Mouse (Mus musculus) kidney, adult 2 months (tissue): Measurements from ENCODE around the gene Mocs2. TPM values are rescaled to one million over a fixed set of nuclear protein-coding genes. Genes with fewer than 3 reads are reported as not detected.

Experiments used
- DNase-seq: peaks from one replicate; pipeline ENCODE4 v3.0.0; 2021
- H3K27ac ChIP-seq: fragments of 200-500 bp; 2 replicates; pipeline ENCODE4 v1.5.1; 2012; ENCODE audit warnings: low read depth, low read length, control low read depth, inconsistent platforms; ENCODE audit not compliant: insufficient read depth
- H3K27me3 ChIP-seq: fragments of 200-500 bp; replicated peaks from 2 replicates; pipeline ENCODE4 v1.6.1; 2012; ENCODE audit warnings: mild to moderate bottlenecking, moderate library complexity, low read length, inconsistent platforms; ENCODE audit not compliant: control insufficient read depth, insufficient read depth
- H3K36me3 ChIP-seq: fragments of 200-500 bp; 2 replicates; pipeline ENCODE4 v1.6.1; 2012; ENCODE audit warnings: mild to moderate bottlenecking, moderate library complexity, low read length, inconsistent platforms; ENCODE audit not compliant: control insufficient read depth, insufficient read depth
- H3K4me1 ChIP-seq: fragments of 200-500 bp; 2 replicates; pipeline ENCODE4 v1.6.1; 2011; ENCODE audit warnings: low read length; ENCODE audit not compliant: control insufficient read depth, insufficient read depth
- H3K4me3 ChIP-seq: fragments of 200-500 bp; 2 replicates; pipeline ENCODE4 v1.5.1; 2011; ENCODE audit warnings: mild to moderate bottlenecking, low read depth, low read length, control low read depth; ENCODE audit not compliant: insufficient read depth
- CTCF ChIP-seq: fragments of 200-500 bp; conservative IDR thresholded peaks from 2 replicates; pipeline ENCODE4 v1.5.1; 2011; ENCODE audit warnings: low read depth, mild to moderate bottlenecking, control low read depth, low read length, moderate library complexity, mixed read lengths; ENCODE audit not compliant: insufficient read depth, insufficient read length
- POLR2A ChIP-seq: fragments of 200-500 bp; IDR thresholded peaks from one replicate; pipeline ENCODE4 v1.6.1; 2011; ENCODE audit warnings: low read depth, low read length, control low read depth
- WGBS: fragments of 180-500 bp; shearing (Covaris S2); methylation state at CpG from one replicate; pipeline ENCODE4 v1.1.7; 2018; 5-methylcytosine and 5-hydroxymethylcytosine counted together
- polyA plus RNA-seq: library from polyadenylated mRNA; depleted of rRNA; stranded (reverse); fragments of >200 nt; gene quantifications from 2 replicates; pipeline ENCODE4 v1.2.3, GENCODE M21; 2012; rRNA removed

The Mocs2 gene
- polyA plus RNA-seq, 1 experiment = 53.4 TPM

GRCm38 (mm10) chr13:114876005-114876520 lies 58.0 kb downstream of the Mocs2 start:
- H3K4me3 ChIP-seq = no peak overlapping the region
- no peak overlapping the region for H3K27ac ChIP-seq
- TF ChIP-seq CTCF = no peak
- TF ChIP-seq POLR2A = no peak
- no peaks in the 10 kb centered on the region for H3K36me3 ChIP-seq
- WGBS = 94% methylated on average over 2 of the region's 2 CpGs
- H3K4me1 ChIP-seq = no peaks in the 10 kb centered on the region
- DNase-seq = no peak
- no peaks in the 10 kb centered on the region for H3K27me3 ChIP-seq

- DNase-seq = no peak
- 78% methylated on average over 11 of the region's 11 CpGs for whole genome bisulfite sequencing
- Histone ChIP-seq H3K36me3 (no peaks in the 10 kb centered on the region), H3K4me3 (no peak overlapping the region), H3K27ac (no peak overlapping the region), H3K27me3 (no peaks in the 10 kb centered on the region), H3K4me1 (no peaks in the 10 kb centered on the region)
- no peak for TF ChIP-seq CTCF
- no peak for TF ChIP-seq POLR2A
Measured at GRCm38 (mm10) chr13:114878667-114879066, 60.6 kb downstream of the Mocs2 start.

Other genes with a start within 250 kb of the Mocs2 start
- gene Itga2, start 113.9 kb downstream of the Mocs2 start, polyA plus RNA-seq = 0.30 and 0.58 TPM in 2 replicates